Mouse (Mus musculus): Measurements from ENCODE around the gene Plod3. TPM values are rescaled to one million over a fixed set of nuclear protein-coding genes. Genes with fewer than 3 reads are reported as not detected.
"Not testable (repeated sequence)": the region's sequence is repeated elsewhere in the genome, so short reads cannot be mapped to it uniquely, and the experiment has no call there.

Gene Plod3
- 10 to 100 TPM; 19.5 to 22.2 TPM for total RNA-seq (2021)
- long read RNA-seq, experiment 1, transcript Plod3-201 (19 exons, 3,280 nt), result major isoform, 9 of 10 reads
- long read RNA-seq, experiment 1, partial matches to known transcripts, result 1 of 10 reads
- long read RNA-seq, experiment 1, other reads (novel, unspliced or antisense), result 0 of 10 reads
- long read RNA-seq, experiment 2, transcript Plod3-201 (19 exons, 3,280 nt), result major isoform, 7 of 15 reads
- long read RNA-seq, experiment 2, partial matches to known transcripts, result 4 of 15 reads
- long read RNA-seq, experiment 2, other reads (novel, unspliced or antisense), result 4 of 15 reads

DNA sequence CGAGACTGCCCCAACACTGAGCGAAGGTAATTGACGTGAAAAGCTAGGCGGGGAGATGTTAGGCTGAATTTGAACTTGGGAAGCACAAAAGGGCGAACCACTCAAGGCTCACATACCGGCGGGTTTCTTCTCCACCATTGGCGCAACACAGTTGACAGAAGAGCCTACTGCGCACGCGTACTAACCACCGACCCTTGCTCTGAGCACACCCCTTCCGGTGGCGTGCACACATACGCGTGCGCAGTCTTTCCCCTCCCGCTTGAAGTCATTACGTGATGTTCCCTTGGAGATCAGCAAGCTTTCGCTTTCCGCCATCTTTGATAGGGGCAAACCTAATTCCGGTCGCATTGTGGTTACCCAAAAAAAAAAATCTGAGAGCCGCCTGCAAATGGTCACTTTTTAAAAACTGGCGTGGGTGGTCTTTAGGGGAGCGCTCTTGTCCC is at the start of gene Plod3:
Plod3 (plus strand) TSS at position 325 of the 443 bp plus-strand sequence.
- DNase-seq, result peak; percentile 87 to 96
- intact Hi-C loops (cut with DNase I), result no loop called here

DNA sequence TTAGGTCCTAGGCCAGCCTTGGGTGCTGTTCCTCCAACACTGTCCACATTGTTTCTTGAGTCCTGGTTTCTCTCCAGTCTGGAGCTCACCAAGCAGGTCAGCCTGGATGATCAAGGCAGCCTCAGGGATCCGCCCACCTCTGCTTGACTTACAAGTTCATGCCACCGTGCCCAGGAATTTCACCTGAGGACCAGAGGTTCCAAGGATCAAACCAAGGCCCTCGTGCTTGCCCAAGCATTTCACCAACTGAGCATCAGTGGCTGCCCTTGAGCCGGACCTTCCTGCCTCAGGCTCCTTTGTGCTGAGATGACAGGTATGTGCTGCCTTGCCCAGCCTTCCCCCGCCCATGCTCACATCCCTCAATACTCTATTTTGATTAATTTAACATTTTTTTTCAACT is 49.2 kb upstream of the Plod3 start:
- intact Hi-C loops (cut with DNase I), result no loop called here
- no peak for DNase-seq

DNA sequence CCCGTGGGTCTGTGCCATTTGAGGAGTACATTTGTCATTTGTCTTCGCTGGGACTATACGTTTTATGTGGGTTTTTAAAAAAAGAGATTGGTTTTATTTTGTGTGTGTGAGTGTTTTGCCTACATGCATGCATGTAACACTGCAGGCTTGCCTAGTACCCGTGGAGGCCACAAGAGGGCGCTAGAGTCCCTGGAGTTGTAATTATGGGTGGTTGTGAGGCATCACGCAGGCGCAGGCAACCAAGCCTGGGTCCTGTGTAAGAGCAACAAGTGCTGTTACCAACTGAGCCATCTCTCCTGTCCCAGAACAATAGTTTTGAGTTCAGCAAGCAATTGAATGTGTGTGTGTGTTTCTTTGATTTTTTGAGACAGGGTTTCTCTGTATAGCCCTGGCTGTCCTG is 47.5 kb upstream of the Plod3 start:
- no peak for DNase-seq
- intact Hi-C loops (cut with DNase I), result no loop called here

DNA sequence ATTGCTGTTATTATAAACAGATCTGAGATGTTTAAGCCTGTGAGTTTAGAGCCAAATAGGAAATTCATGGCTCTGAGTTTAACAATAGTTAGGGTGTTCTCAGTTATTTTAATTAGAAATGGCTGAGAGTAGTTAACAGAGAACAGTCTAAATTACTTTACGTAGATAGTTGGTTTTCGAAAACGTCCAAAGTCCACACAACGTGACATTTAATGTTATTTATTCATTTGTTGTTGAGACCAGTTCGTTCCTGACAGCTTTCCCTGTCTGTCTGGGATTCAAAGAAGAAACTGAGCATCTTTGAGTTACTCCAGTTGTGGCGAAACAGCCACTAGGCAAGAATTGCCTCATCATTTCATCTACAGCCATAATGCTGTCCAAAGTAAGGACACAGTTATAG is 46.8 kb upstream of the Plod3 start:
- DNase-seq; intact Hi-C loops (cut with DNase I): not testable (repeated sequence)

DNA sequence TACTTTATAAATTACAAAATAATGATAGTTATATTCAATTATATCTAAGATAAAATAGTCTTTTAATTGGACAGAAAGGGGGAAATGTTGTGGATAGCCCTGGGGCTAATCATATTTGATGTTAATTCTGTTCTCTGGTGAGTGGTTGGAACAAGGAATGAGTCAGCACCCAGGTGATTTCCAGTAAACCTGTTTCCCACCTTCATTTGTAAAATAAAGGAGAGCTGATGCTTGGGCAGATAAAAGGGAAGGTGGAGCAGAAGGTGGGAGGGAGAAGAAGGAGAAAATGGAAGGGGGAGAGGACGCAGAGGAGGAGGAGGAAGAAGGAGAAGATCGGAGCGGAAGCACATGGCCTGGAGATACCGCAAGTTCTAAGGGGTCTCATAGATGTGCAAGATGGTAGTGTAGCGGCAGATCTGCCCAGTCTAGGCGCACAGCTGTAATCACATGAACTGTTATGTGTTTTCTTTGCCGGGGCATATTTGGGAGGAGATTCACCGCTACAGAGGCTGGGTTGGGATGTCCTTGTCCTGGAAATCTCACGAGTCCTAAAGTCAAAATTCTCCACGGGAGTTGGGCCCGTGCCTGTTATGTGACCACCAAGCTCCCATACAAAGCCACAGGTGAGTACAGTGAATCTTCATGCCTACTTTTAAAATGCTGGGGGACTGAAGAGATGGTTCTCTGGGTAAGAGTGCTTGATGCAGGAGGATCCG is 45.8 kb upstream of the Plod3 start:
- intact Hi-C loops (cut with DNase I), result no loop called here
- no peak for DNase-seq

DNA sequence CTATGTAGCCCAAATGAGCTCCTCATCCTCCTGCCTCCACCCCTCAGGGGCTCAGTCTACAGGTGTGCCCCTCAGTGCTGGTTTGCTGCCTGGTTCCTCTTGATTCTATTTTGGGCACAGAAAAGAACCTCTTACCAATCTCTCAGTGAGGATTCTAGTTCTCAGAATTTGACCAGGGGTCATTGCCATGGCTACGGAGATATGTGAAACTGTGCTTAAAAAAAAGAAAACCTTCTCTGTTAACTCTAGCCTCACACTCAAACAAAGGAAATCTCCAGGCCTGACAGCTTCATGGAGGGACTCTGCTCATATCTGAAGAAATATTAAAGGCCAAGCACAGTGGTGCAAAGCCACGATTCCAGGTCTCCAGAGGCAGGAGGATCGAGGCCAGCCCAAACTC is 44.0 kb upstream of the Plod3 start:
- intact Hi-C loops (cut with DNase I), result no loop called here
- no peak for DNase-seq

DNA sequence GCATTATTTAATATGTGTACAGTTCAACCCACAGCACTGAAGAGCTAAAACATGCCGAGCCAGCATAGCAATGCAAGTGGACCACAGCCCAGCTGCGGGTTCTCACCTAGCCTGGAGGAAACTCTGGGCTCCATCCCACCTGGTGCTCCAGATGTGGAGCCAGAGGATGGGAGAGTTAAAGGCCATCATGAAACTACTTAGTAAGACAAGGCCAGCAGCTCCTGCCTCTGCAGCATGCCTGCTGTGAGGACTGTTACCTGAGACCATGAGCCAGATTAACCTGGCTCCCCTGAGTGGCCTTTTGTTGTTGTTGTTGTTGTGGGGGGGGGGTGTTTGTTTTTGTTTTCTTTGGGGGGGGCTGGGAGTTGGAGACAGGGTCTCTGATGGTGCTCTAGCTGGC is 43.4 kb upstream of the Plod3 start:
- intact Hi-C loops (cut with DNase I), result no loop called here
- DNase-seq, result no peak

DNA sequence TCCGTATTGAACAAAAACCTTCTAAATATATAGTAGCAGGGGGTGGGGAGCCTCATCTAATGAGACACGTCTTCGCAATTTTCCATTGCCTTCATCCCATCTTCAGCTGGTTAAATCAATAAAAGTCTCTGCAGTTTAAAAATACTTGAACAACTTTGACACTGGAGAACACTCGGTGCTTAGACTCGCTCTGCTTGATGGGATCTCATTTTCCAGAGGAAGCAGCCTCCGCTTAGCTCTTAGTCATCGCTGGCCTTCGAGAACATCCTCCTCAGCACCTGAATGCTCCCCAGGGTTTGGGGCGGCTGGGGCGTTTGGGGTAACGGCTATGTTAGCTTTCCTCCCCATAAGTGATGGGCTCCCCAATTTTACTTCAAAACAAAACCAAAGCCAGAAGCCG is 41.7 kb upstream of the Plod3 start:
- no peak for DNase-seq
- intact Hi-C loops (cut with DNase I), result no loop called here

DNA sequence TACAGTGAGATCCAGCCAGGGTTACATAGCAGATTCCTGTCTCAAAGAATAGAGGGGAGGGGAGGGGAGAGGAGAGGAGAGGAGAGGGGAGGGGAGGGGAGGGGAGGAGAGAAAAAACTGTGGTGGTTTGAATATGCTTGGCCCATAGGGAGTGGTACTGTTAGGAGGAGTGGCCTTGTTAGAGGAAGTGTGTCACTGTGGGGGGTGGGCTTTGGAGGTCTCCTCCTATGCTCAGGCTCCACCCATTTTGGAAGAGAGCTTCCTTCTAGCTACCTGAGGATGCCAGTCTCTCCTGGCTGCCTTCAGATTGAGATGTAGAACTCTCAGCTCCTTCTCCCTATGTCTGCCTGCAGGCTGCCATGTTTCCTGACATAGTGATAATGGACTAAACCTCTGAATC is 38.9 kb upstream of the Plod3 start:
- no peak for DNase-seq
- intact Hi-C loops (cut with DNase I), result no loop called here

DNA sequence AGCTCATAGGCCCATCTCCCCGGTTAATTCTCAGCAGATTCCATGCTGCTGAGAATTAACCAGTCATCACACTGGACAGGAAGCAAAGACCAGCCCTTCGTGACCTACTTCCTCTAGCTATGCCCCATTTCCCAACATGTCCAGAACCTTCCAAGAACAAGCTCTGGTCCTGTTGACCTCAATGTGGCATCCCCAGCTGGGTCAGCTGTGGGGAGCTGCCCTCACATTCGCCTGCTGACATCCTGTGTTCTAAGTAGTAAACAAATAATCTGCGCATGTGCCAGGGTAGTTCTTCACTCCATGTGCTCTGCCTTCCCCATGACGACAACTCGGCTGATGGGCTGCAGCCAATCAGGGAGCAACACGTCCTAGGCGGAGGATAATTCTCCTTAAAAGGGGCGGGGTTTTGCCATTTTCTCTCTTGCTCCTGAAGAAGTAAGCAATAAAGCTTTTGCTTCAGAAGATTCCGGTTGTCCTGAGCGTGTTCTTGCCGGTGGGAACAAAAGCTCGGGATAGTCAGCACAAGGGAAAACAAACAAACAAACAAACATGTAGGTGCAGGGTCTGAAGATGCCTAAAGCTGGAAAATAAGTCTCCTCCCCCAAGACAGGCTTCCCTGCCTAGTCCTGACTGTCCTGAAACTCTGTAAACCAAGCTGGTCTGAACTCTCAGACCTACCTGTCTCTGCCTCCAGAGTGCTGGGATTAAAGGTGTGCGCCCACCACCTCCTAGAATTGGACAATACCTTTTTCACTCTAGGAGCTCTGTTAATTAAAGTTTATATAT is 37.1 kb upstream of the Plod3 start:
- DNase-seq; intact Hi-C loops (cut with DNase I): not testable (repeated sequence)

DNA sequence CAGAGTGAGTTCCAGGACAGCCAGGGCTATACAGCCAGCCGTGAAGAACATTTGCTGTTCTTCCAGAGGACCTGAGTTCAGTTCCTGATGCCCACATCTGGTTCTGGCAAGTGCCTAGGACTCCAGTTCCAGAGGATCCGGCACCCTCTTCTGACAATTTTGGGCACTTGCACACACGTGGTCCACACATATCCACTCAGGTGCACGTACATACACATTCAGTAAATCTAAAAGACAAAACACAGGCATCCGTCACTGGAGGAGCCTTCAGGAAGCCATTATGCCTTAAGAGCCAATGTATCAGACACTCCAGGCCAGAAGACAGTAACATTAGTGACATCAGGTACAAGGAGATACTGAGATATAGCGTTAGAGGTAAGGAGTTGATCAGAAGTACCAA is 36.3 kb upstream of the Plod3 start:
- intact Hi-C loops (cut with DNase I), result no loop called here
- DNase-seq, result no peak

DNA sequence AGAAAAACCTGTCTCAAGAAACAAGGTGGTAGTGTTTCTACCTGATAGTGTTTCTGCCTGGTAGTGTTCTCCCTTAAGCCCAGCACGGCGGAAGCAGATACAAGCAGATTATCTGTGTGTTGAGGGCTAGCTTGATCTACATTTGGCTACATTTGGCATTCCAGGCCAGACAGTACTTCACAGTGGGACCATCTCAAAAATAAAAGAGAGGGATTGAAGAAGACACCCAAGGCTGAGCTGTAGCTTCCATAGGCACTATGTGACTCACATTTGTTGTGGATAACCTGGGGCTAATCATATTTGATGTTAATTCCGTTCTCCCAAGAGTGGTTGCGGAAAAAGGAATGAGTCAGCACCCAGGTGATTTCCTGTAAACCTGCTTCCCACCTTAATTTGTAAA is 34.7 kb upstream of the Plod3 start:
- intact Hi-C loops (cut with DNase I), result no loop called here
- no peak for DNase-seq

DNA sequence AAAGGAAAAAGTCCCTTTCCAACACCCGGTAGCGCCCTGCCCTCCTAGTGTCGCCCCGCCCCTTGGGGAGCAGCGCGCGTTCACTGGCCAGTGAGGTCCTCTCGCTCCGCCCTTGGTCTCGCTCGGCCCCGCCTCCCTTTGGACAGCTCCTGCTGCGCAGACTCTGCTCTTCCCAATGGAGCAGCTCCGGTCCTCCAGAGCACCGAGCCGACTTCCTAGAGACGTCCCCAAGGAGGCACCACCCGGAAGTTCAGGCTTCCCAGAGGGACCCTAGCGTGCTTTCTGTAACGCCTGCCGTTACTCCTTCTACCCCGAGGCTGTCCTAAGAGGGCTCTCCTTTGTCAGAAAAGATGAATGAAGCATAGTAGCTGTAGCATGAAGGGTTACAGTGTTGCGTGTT is 33.8 kb upstream of the Plod3 start, which contains the start of gene Fis1:
Fis1 (plus strand) TSS at position 261 of the 400 bp plus-strand sequence.
- intact Hi-C loops (cut with DNase I), result no loop called here
- peak; percentile 96 to 98 for DNase-seq

DNA sequence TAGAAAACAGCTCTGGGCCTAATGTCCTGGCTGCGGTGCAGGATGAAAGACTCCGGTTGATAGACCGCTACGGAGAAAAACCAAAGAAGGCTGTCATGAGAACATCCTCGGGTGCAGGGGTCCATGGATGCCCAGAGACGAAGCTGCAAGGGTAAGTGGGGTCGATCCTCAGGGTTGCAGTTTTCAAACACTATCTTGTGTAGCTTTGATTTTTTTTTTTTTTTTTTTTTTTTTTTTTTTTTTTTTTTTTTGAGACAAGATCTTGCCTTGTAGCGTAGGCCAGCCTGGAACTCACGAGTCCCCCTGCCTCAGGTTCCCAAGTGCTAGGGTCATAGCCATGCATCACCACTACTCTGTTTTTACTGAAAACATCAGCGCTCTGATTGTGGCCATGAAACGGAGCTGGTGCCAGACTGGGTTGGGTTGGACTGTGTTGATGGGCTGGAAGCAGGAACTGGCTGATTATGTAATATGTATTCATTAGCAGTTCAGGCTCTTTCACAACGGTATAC is 33.3 kb upstream of the Plod3 start:
- intact Hi-C loops (cut with DNase I), result no loop called here
- peak in 1 of 2 experiments; percentile 42 for DNase-seq

DNA sequence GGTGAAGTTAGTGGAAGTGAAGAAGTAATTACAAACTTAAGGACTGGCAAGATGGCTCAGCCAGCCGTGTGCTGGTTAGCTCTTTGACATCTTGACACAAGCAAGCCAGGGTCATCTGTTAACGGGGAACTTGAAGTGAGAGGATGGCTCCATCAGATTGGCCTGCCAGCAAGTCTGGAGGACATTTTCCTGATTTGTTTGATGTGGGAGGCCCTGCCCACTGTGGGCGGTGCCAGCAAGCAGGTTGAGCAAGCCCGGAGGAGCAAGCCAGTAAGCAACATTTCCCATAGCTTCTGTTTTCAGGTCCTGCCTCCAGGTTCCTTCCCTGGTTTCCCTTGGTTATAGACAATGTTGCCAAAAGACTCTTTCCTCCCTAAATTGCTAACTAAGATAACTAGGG is 31.2 kb upstream of the Plod3 start:
- intact Hi-C loops (cut with DNase I), result no loop called here
- DNase-seq, result no peak

DNA sequence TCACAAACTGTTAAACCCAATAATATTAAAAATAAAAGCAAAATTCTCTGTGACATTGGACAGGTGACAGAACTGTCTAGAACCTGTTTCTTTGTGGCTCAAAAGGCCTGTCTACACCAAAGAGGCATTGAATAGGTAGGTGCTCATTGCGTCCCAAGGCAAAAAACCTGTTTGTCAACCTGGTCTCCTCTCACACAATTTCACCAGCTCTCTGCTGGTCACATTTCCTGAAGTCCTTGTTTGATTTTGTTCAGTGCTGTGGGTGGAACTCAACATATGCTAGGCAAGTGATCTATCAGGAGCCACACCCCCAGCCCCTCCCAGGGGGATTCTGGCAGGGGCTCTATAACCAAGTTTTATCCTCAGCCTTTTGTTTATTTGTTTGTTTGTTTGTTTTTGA is 29.6 kb upstream of the Plod3 start:
- DNase-seq, result no peak
- intact Hi-C loops (cut with DNase I), result no loop called here

DNA sequence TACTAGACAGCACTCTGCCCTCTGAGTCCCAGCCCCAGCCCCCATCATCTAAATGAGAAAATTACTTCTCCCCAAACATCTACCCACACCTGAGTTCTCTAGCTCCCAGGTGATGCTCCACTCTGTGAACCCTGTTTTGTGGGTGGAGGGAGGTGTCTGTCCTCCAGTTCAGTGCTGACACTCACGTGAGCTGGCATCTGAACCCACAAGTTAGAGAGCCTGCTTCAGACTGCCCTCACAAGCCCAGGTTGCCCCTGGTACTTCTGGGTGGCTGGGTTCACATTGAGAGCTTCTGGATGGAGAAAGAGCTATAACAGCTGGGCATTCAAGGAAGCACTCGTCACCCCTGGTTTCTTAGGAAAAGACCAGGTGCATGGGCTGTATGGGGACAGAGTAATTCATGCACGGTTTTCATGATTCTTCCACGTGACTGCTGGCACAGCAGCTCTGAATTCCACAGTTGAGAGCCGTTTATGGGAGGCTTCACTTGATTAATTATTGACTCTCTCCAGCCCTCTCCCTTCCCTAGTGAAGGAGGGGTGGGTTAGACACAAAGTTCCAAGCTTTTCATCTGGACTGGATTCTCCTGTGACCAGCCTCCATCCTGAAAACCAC is 27.7 kb upstream of the Plod3 start:
- DNase-seq, result no peak
- intact Hi-C loops (cut with DNase I), result no loop called here

DNA sequence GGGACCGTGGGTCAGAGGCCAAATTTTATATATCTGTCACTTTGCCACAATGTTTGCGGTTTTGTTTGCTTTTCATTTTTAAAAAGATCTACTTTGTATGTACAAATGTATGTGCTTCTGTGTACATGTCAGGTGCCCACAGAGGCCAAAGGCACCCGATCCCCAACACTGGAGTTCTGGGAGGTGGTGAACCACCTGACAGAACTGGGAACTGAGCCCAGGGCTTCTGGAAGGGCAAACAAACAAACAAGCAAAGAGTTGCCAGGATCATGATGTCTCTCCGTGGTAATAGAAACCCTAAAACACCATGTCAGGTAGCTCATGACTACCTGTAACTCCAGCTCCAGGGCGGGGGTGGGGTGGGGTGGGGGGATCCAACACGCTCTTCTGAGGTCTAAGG is 26.8 kb upstream of the Plod3 start:
- intact Hi-C loops (cut with DNase I), result no loop called here
- no peak for DNase-seq

DNA sequence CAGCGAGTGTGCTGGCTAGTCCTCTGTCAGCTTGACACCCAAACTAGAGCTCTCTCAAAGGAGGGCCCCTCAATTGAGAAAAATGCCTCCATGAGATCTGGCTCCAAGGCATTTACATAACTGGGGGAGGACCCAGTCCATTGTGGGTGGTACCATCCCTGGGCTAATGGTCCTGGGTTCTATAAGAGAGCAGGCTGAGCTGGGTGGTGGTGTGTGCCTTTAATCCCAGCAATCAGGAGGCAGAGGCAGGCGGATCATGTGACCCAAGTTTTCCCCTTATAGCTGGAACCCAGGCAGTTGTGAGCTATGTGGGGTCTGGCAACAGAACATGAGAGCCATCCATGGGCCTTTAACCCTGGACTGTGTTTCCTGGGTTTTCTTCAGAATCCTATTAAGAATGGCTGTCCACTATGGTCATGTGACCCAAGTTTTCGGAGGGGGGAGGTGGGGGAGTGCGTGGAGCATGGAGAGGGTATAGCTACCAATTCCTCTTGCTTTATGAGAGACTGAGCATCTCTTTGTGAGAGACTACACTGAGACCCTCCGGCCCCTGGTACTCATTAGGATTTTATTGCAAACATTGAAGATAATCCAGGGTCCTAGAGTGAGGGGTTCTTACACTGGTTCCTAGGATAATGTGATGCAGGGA is 25.4 kb upstream of the Plod3 start:
- intact Hi-C loops (cut with DNase I), result no loop called here
- DNase-seq, result no peak

DNA sequence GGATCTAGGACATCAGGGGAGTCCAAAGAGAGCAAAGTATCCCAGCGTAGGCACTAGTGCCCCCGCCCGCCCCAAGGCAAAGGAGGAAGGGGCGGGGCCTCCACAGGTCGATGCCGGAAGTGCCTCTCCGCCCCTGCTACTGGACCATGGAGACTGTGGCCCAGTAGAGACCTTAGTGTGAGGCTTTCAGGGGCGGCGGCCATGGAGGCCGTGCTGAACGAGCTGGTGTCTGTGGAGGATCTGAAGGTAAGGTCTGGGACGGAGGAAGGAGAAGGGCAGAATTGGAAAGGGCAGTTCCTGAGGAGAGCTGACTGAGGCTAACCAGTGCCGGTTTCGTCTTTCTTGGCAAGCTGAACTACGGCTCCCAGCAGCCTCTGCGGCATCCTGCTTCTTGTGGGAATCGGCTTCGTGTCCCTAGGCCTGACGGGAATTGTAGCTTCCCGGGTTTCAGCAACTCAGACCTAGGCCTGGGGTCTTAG is 24.8 kb upstream of the Plod3 start:
- peak; percentile 83 to 92 for DNase-seq
- intact Hi-C loops (cut with DNase I), result no loop called here
